Mouse (Mus musculus) embryonic facial prominence, embryonic 10.5 days (tissue): ENCODE measurements around the gene Shroom2. TPM values are rescaled to one million over a fixed set of nuclear protein-coding genes. Genes with fewer than 3 reads are reported as not detected.

Source experiments
- DNase-seq: peaks from one replicate; pipeline ENCODE4 v3.0.0-alpha.2; 2017; ENCODE audit warnings: low spot score
- H3K27ac ChIP-seq: fragments of 300-500 bp; sonication (generic); replicated peaks from 2 replicates; pipeline ENCODE4 v1.5.1; 2016; ENCODE audit warnings: mild to moderate bottlenecking
- H3K27me3 ChIP-seq: fragments of 300-500 bp; sonication (generic); replicated peaks from 2 replicates; pipeline ENCODE4 v1.6.1; 2016; ENCODE audit warnings: low read depth, mild to moderate bottlenecking; ENCODE audit not compliant: poor library complexity, severe bottlenecking
- H3K36me3 ChIP-seq: fragments of 300-500 bp; sonication (generic); replicated peaks from 2 replicates; pipeline ENCODE4 v1.6.1; 2016; ENCODE audit warnings: mild to moderate bottlenecking, moderate library complexity
- H3K4me1 ChIP-seq: fragments of 300-500 bp; sonication (generic); 2 replicates; pipeline ENCODE4 v1.6.1; 2016
- H3K4me3 ChIP-seq: fragments of 300-500 bp; sonication (generic); 2 replicates; pipeline ENCODE4 v1.5.1; 2016; ENCODE audit warnings: mild to moderate bottlenecking, moderate library complexity
- H3K9me3 ChIP-seq: fragments of 300-500 bp; sonication (generic); 2 replicates; pipeline ENCODE4 v1.6.1; 2016; ENCODE audit warnings: mild to moderate bottlenecking
- WGBS: fragments of 180-500 bp; shearing (Covaris S2); methylation state at CpG from one replicate; pipeline ENCODE4 v1.1.7; 2016; 5-methylcytosine and 5-hydroxymethylcytosine counted together
- polyA plus RNA-seq: library from polyadenylated mRNA; unstranded; fragments of >200 nt; fragmentation: Nextera tagmentation; extraction: Ambion mirVana; gene quantifications from 2 replicates; pipeline ENCODE4 v1.2.1, GENCODE M21; 2016

Gene Shroom2
- polyA plus RNA-seq, 1 experiment from 2014 or later, result 5.1 TPM

DNA sequence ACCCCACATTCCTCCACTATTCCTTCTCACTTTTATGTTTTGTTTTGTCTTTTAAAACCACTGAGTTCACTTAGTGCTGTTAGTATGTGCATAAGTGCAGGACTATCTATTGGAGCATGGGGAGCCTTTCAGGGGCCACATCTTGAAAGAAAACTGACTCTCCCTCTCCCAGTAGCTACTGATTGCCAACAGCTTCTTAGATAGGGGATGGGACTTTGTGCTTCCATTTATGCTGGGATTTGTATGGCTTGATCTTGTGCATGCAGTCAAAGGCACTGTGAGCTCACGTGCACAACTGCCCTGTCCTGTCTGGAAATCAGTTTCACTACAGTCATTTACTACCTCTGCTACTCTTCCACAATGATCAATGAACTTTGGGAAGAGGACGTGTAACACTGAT, 147.9 kb downstream of the Shroom2 start:
- no peak overlapping the region for H3K27ac ChIP-seq
- no peak for DNase-seq
- no peaks in the 10 kb centered on the region for H3K4me1 ChIP-seq
- H3K36me3 ChIP-seq, result no peaks in the 10 kb centered on the region
- peaks cover 90% of the 10 kb centered on the region for H3K27me3 ChIP-seq
- no peak overlapping the region for H3K4me3 ChIP-seq
- H3K9me3 ChIP-seq, result no peaks in the 10 kb centered on the region
- WGBS, result 87% methylated on average over 2 of the region's 2 CpGs

- no peak for DNase-seq
- Histone ChIP-seq H3K4me3 (no peak overlapping the region), H3K27ac (no peak overlapping the region), H3K4me1 (no peaks in the 10 kb centered on the region), H3K36me3 (no peaks in the 10 kb centered on the region), H3K9me3 (no peaks in the 10 kb centered on the region), H3K27me3 (peaks cover 90% of the 10 kb centered on the region)
Observed at GRCm38 (mm10) chrX:152620917-152621316, 148.3 kb downstream of the Shroom2 start.

- peaks cover 77% of the 10 kb centered on the region for H3K27me3 ChIP-seq
- H3K9me3 ChIP-seq, result no peaks in the 10 kb centered on the region
- 74% methylated on average over 1 of the region's 1 CpGs for WGBS
- H3K27ac ChIP-seq, result no peak overlapping the region
- peak; percentile 33 for DNase-seq
- no peaks in the 10 kb centered on the region for H3K4me1 ChIP-seq
- H3K36me3 ChIP-seq, result no peaks in the 10 kb centered on the region
- no peak overlapping the region for H3K4me3 ChIP-seq
Observed at GRCm38 (mm10) chrX:152618464-152618863, 150.8 kb downstream of the Shroom2 start.

GRCm38 (mm10) chrX:152563034-152563433, 206.2 kb downstream of the Shroom2 start, which contains the start of gene Cldn34a:
Gene Cldn34a (plus strand): TSS chrX:152563334.
- no peaks in the 10 kb centered on the region for H3K4me1 ChIP-seq
- H3K9me3 ChIP-seq, result no peaks in the 10 kb centered on the region
- H3K4me3 ChIP-seq, result no peak within 1 kb of the TSS
- DNase-seq, result no peak
- 72% methylated on average over 2 of the region's 2 CpGs for WGBS
- no peaks in the 10 kb centered on the region for H3K36me3 ChIP-seq
- peaks cover 44% of the 10 kb centered on the region for H3K27me3 ChIP-seq
- no peak within 1 kb of the TSS for H3K27ac ChIP-seq

Other genes starting within 250 kb of the Shroom2 start
- gene Cldn34a, start 206.1 kb downstream of the Shroom2 start, polyA plus RNA-seq, result not detected in 2 replicates
- gene Gpr143, start 12.5 kb upstream of the Shroom2 start, polyA plus RNA-seq, result 0.19 and 0.30 TPM in 2 replicates
- 3.7 and 4.0 TPM in 2 replicates for gene Usp51, start 237.0 kb upstream of the Shroom2 start, polyA plus RNA-seq